Mouse (Mus musculus) embryonic fibroblast, embryonic 13.5 days (primary cell): ENCODE results near the gene Ddx5.

Experiments
- CTCF ChIP-seq: IDR thresholded peaks from 2 replicates; pipeline ENCODE4 v1.5.1; 2011; ENCODE audit warnings: mild to moderate bottlenecking, control low read depth, low read length, moderate library complexity, borderline replicate concordance; ENCODE audit not compliant: insufficient read depth
- POLR2A ChIP-seq: IDR thresholded peaks from 2 replicates; pipeline ENCODE4 v1.6.1; 2011; ENCODE audit warnings: low read depth, mild to moderate bottlenecking, control low read depth, low read length, moderate library complexity

- TF ChIP-seq CTCF (no peak), POLR2A (no peak)
These were observed 28.2 kb upstream of the Ddx5 start for GRCm38 (mm10) chr11:106817156-106817555.
